Mouse (Mus musculus) megakaryocyte, embryonic 14.5 days (primary cell): ENCODE data around the gene Tnni3. TPM values are rescaled to one million over a fixed set of nuclear protein-coding genes. Genes with fewer than 3 reads are reported as not detected.
"Not testable (repeated sequence)": the region's sequence is repeated elsewhere in the genome, so short reads cannot be mapped to it uniquely, and the experiment has no call there.

ENCODE experiments used
- H3K27me3 ChIP-seq: replicated peaks from 2 replicates; pipeline ENCODE3; 2012; ENCODE audit warnings: inconsistent platforms
- H3K36me3 ChIP-seq: replicated peaks from 2 replicates; pipeline ENCODE3; 2012; ENCODE audit warnings: low read length, inconsistent platforms, mixed read lengths
- H3K4me1 ChIP-seq: 2 replicates; pipeline ENCODE4 v1.6.1; 2012; ENCODE audit warnings: inconsistent platforms
- H3K4me3 ChIP-seq: replicated peaks from 2 replicates; pipeline ENCODE3; 2012; ENCODE audit warnings: moderate library complexity, mild to moderate bottlenecking, inconsistent platforms
- H3K9me3 ChIP-seq: 2 replicates; pipeline ENCODE4 v1.6.1; 2012; ENCODE audit warnings: inconsistent platforms
- FLI1 ChIP-seq: IDR thresholded peaks from 2 replicates; pipeline ENCODE4 v1.6.1; 2012; ENCODE audit warnings: low read length, inconsistent platforms, mixed read lengths
- GATA1 ChIP-seq: IDR thresholded peaks from 3 replicates; pipeline ENCODE4 v1.6.1; 2012; ENCODE audit warnings: mixed read lengths, low read length, inconsistent platforms, borderline replicate concordance
- polyA plus RNA-seq: library from polyadenylated mRNA; stranded (reverse); fragments of >175 nt; gene quantifications from 2 replicates; pipeline ENCODE4 v1.2.3, GENCODE M21; 2012; ENCODE audit warnings: low replicate concordance; ENCODE audit not compliant: insufficient read depth

The Tnni3 gene
- 3.9 TPM in 1 of 2 replicates, not detected in the other for polyA plus RNA-seq

GRCm38 (mm10) chr7:4524212-4524922 lies at the start of gene Tnni3:
TSS of gene Tnni3 (minus strand) at chr7:4524229.
- H3K36me3 ChIP-seq, H3K9me3 ChIP-seq, H3K4me3 ChIP-seq: not testable (repeated sequence)
- Histone ChIP-seq H3K4me1 (peaks cover 64% of the 10 kb centered on the region), H3K27me3 (peaks cover 16% of the 10 kb centered on the region)

- not testable (repeated sequence) for H3K27me3 ChIP-seq, H3K4me3 ChIP-seq, H3K9me3 ChIP-seq, H3K4me1 ChIP-seq, H3K36me3 ChIP-seq
Observed at GRCm38 (mm10) chr7:4572361-4572760, 48.3 kb upstream of the Tnni3 start.

- no peak overlapping the region for H3K4me3 ChIP-seq
- H3K36me3 ChIP-seq, result no peaks in the 10 kb centered on the region
- H3K4me1 ChIP-seq, result no peaks in the 10 kb centered on the region
- H3K27me3 ChIP-seq, result peaks cover 10% of the 10 kb centered on the region
- no peak for TF ChIP-seq FLI1
- H3K9me3 ChIP-seq, result no peaks in the 10 kb centered on the region
Observed at GRCm38 (mm10) chr7:4562660-4563059, 38.6 kb upstream of the Tnni3 start.

GRCm38 (mm10) chr7:4557167-4557560 lies 33.1 kb upstream of the Tnni3 start:
- Histone ChIP-seq H3K27me3 (peaks cover 36% of the 10 kb centered on the region), H3K4me1 (peaks cover 6% of the 10 kb centered on the region; the same call in 1 of the 2 replicates), H3K36me3 (no peaks in the 10 kb centered on the region), H3K9me3 (no peaks in the 10 kb centered on the region), H3K4me3 (no peak overlapping the region)
- no peak for TF ChIP-seq FLI1
- no peak for TF ChIP-seq GATA1

GRCm38 (mm10) chr7:4556256-4557166 lies 32.5 kb upstream of the Tnni3 start:
- Histone ChIP-seq H3K27me3 (peaks cover 38% of the 10 kb centered on the region), H3K4me1 (peaks cover 6% of the 10 kb centered on the region; the same call in 1 of the 2 replicates), H3K36me3 (no peaks in the 10 kb centered on the region), H3K4me3 (no peak overlapping the region), H3K9me3 (no peaks in the 10 kb centered on the region)
- no peak for TF ChIP-seq GATA1
- TF ChIP-seq FLI1, result no peak

- peaks cover 12% of the 10 kb centered on the region for H3K4me1 ChIP-seq
- peaks cover 68% of the 10 kb centered on the region for H3K27me3 ChIP-seq
- H3K36me3 ChIP-seq, result no peaks in the 10 kb centered on the region
- H3K9me3 ChIP-seq, result no peaks in the 10 kb centered on the region
- peak within 1 kb of the TSS; percentile 50 for H3K4me3 ChIP-seq
- TF ChIP-seq FLI1 (no peak), GATA1 (no peak)
Observed at GRCm38 (mm10) chr7:4547221-4547641, 23.2 kb upstream of the Tnni3 start, which contains the start of gene Syt5. TSS of gene Syt5 (minus strand) at chr7:4547541.

GRCm38 (mm10) chr7:4546591-4547131 lies 22.6 kb upstream of the Tnni3 start:
- Histone ChIP-seq H3K4me3 (no peak overlapping the region), H3K4me1 (peaks cover 12% of the 10 kb centered on the region), H3K27me3 (peaks cover 65% of the 10 kb centered on the region), H3K9me3 (no peaks in the 10 kb centered on the region), H3K36me3 (no peaks in the 10 kb centered on the region)
- TF ChIP-seq GATA1 (no peak), FLI1 (no peak)

- Histone ChIP-seq H3K9me3 (no peaks in the 10 kb centered on the region), H3K4me1 (peaks cover 12% of the 10 kb centered on the region), H3K27me3 (peaks cover 61% of the 10 kb centered on the region), H3K4me3 (no peak overlapping the region), H3K36me3 (no peaks in the 10 kb centered on the region)
- TF ChIP-seq FLI1, result no peak
- TF ChIP-seq GATA1, result no peak
Observed at GRCm38 (mm10) chr7:4546050-4546449, 22.0 kb upstream of the Tnni3 start.

GRCm38 (mm10) chr7:4542013-4542412 lies 18.0 kb upstream of the Tnni3 start:
- Histone ChIP-seq H3K36me3 (no peaks in the 10 kb centered on the region), H3K27me3 (peaks cover 56% of the 10 kb centered on the region), H3K9me3 (no peaks in the 10 kb centered on the region), H3K4me1 (peaks cover 10% of the 10 kb centered on the region), H3K4me3 (no peak overlapping the region)
- TF ChIP-seq GATA1, result no peak
- TF ChIP-seq FLI1, result no peak

- H3K4me3 ChIP-seq, result no peak overlapping the region
- TF ChIP-seq GATA1 (no peak), FLI1 (no peak)
- H3K27me3 ChIP-seq, result peaks cover 49% of the 10 kb centered on the region
- peaks cover 3% of the 10 kb centered on the region for H3K4me1 ChIP-seq
- no peaks in the 10 kb centered on the region for H3K36me3 ChIP-seq
- no peaks in the 10 kb centered on the region for H3K9me3 ChIP-seq
Observed at GRCm38 (mm10) chr7:4541344-4541743, 17.3 kb upstream of the Tnni3 start.
